Mouse (Mus musculus) heart, embryonic 11.5 days (tissue): ENCODE data around the gene Azin2. TPM values are rescaled to one million over a fixed set of nuclear protein-coding genes. Genes with fewer than 3 reads are reported as not detected.

ENCODE experiments used
- ATAC-seq: fragments of 200-750 bp; cut with Nextera tagmentation; replicated peaks from 2 replicates; pipeline ENCODE4 v1.8.0; 2017; ENCODE audit warnings: moderate library complexity; ENCODE audit not compliant: insufficient number of reproducible peaks, low FRiP score, low TSS enrichment
- H3K27ac ChIP-seq: fragments of 300-500 bp; sonication (generic); 2 replicates; pipeline ENCODE4 v1.5.1; 2014; ENCODE audit warnings: mild to moderate bottlenecking, low read depth, low read length
- H3K27me3 ChIP-seq: fragments of 300-500 bp; sonication (generic); 2 replicates; pipeline ENCODE4 v1.6.1; 2014; ENCODE audit warnings: mild to moderate bottlenecking, low read length, mixed read lengths; ENCODE audit not compliant: control insufficient read depth, insufficient read depth
- H3K36me3 ChIP-seq: fragments of 300-500 bp; sonication (generic); 2 replicates; pipeline ENCODE4 v1.6.1; 2014; ENCODE audit warnings: mild to moderate bottlenecking, low read length, moderate library complexity, mixed read lengths; ENCODE audit not compliant: control insufficient read depth, insufficient read depth
- H3K4me1 ChIP-seq: fragments of 300-500 bp; sonication (generic); 2 replicates; pipeline ENCODE4 v1.6.1; 2014; ENCODE audit warnings: low read length; ENCODE audit not compliant: control insufficient read depth, insufficient read depth
- H3K4me2 ChIP-seq: fragments of 300-500 bp; sonication (generic); 2 replicates; pipeline ENCODE4 v1.6.1; 2014; ENCODE audit warnings: mild to moderate bottlenecking, moderate library complexity
- H3K4me3 ChIP-seq: fragments of 300-500 bp; sonication (generic); 2 replicates; pipeline ENCODE4 v1.5.1; 2014; ENCODE audit warnings: low read depth, low read length
- H3K9ac ChIP-seq: fragments of 300-500 bp; sonication (generic); 2 replicates; pipeline ENCODE4 v1.6.1; 2014; ENCODE audit warnings: mild to moderate bottlenecking, low read depth, low read length, moderate library complexity
- H3K9me3 ChIP-seq: fragments of 300-500 bp; sonication (generic); replicated peaks from 2 replicates; pipeline ENCODE4 v1.6.1; 2016; ENCODE audit warnings: low read length; ENCODE audit not compliant: control insufficient read depth
- WGBS: fragments of 180-500 bp; shearing (Covaris S2); extraction: QIAGEN DNeasy Blood & Tissue Kit; methylation state at CpG from one replicate; pipeline ENCODE4 v1.1.7; 2014; ENCODE audit not compliant: insufficient replicate concordance; 5-methylcytosine and 5-hydroxymethylcytosine counted together
- polyA plus RNA-seq: library from polyadenylated mRNA; unstranded; fragments of >200 nt; fragmentation: Nextera tagmentation; extraction: Ambion mirVana; gene quantifications from 2 replicates; pipeline ENCODE4 v1.2.1, GENCODE M21; 2014

The Azin2 gene
- polyA plus RNA-seq, 1 experiment from 2014 or later, result 4.1 TPM

DNA sequence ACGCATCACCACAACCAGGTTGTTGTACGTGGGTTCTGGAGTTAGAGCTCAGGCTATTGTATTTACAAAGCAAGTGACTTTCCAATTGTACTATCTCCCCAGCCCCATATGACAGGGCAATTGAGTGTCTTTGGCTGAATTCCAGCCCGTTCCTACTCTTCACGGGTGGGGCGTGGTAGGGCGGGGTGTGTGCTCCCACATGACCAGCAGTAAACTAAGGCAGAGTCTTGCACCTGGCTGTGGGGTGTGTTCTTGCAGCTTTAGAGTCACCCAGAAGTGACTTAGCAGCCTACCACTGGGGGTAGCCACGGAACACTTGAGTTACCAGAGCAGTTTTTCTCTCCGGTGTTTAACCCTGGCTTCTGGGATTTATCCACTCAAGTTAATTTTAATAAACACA lies 35.0 kb upstream of the Azin2 start:
- Histone ChIP-seq H3K4me3 (no peak overlapping the region), H3K27ac (no peak overlapping the region), H3K4me1 (peaks cover 24% of the 10 kb centered on the region), H3K9me3 (no peaks in the 10 kb centered on the region), H3K27me3 (no peaks in the 10 kb centered on the region), H3K9ac (no peak overlapping the region), H3K36me3 (peaks cover 14% of the 10 kb centered on the region), H3K4me2 (no peak overlapping the region)
- ATAC-seq, result no peak
- 75% methylated on average over 8 of the region's 8 CpGs for WGBS

DNA sequence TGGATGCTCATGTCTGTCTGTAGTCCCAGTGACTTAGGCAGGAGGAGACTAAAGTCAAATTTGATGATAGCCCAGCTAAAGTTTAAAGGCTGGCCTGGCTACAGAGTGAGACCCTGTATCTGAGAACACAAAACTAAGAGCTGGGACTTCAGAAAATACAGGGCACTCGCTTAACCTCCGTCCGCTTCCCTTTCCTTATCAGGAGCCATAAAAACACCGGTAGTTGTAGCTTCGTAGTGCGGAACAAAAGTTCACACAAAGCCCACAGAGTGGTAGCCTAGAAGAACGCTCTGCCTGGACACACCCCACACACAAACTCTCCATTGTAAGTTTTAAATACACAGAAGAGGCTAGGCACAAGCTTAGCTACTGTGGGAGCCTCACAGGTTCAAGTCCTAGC lies 33.0 kb upstream of the Azin2 start:
- H3K9me3 ChIP-seq, result no peaks in the 10 kb centered on the region
- no peak overlapping the region for H3K4me3 ChIP-seq
- no peak for ATAC-seq
- H3K36me3 ChIP-seq, result peaks cover 6% of the 10 kb centered on the region; the same call in 1 of the 2 replicates
- no peak overlapping the region for H3K9ac ChIP-seq
- H3K4me2 ChIP-seq, result peak overlapping the region; percentile 96; the same call in 1 of the 2 replicates
- H3K27me3 ChIP-seq, result no peaks in the 10 kb centered on the region
- H3K27ac ChIP-seq, result no peak overlapping the region; the same call in 1 of the 2 replicates
- peaks cover 24% of the 10 kb centered on the region for H3K4me1 ChIP-seq
- WGBS, result 63% methylated on average over 7 of the region's 7 CpGs

DNA sequence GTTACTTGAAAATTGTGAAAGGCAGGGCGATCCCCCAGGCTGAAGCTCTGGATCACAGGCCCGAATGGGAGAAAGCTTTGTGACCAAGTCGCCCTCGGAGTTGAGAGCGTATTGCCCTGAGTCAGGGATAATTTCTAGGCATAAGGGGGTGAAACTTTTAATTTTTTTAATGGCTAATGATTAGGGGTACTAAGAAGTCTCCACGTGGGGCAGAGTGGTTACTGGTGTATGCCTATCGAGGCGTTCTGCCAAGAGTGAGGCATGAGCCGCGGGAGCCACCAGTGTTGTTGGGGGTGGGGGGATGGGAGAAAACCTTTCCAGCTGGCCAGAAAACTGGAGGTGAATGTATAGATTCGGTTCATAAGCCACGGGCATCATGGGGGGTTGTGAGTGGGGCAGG lies 31.4 kb upstream of the Azin2 start:
- 2% methylated on average over 12 of the region's 12 CpGs for WGBS
- Histone ChIP-seq H3K27me3 (no peaks in the 10 kb centered on the region), H3K36me3 (no peaks in the 10 kb centered on the region), H3K4me1 (peaks cover 24% of the 10 kb centered on the region), H3K9me3 (no peaks in the 10 kb centered on the region), H3K4me3 (peak overlapping the region; percentile 63), H3K27ac (peak overlapping the region; percentile 37), H3K4me2 (peak overlapping the region; percentile 96), H3K9ac (peak overlapping the region; percentile 71)
- 0 out of 2 replicates have a peak, but pooled peaks have one; percentile 6 for ATAC-seq

DNA sequence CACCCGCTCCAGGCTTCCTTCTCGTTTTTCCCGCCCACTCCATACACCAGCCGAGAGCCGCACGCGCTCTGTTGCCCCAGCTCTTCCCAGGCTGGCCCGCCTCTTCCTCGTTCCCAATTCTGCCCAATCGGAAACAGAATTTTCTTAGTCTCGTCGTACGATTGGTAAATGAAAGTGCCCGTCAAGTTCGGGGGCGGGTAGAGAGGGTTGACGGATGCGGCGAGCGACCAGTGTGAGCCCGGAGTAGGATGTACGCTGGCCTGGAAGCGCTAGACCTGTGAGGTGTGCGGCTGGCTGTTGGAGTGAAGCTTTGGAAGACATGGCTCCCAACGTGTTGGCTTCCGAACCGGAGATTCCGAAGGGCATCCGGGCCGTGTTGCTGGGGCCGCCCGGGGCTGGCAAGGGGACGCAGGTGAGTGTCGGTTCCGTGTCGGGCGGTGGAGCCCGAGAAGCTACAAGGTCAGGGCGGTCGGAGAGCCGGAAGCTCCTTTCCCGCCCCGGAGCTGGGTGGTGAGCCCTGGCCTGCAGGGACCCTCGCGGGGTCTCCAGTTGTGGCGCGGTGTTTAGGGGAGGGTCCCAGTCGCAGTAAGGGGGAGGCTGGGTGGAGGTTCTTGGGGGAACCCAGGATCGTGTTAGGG lies 30.9 kb upstream of the Azin2 start:
- peak; percentile 97 for ATAC-seq
- peaks cover 24% of the 10 kb centered on the region for H3K4me1 ChIP-seq
- WGBS, result under 1% methylated on average over 49 of the region's 49 CpGs
- peak overlapping the region; percentile 63 for H3K4me3 ChIP-seq
- H3K36me3 ChIP-seq, result no peaks in the 10 kb centered on the region
- H3K9ac ChIP-seq, result peak overlapping the region; percentile 71
- H3K4me2 ChIP-seq, result peak overlapping the region; percentile 96
- no peaks in the 10 kb centered on the region for H3K27me3 ChIP-seq
- H3K27ac ChIP-seq, result peak overlapping the region; percentile 37
- no peaks in the 10 kb centered on the region for H3K9me3 ChIP-seq

DNA sequence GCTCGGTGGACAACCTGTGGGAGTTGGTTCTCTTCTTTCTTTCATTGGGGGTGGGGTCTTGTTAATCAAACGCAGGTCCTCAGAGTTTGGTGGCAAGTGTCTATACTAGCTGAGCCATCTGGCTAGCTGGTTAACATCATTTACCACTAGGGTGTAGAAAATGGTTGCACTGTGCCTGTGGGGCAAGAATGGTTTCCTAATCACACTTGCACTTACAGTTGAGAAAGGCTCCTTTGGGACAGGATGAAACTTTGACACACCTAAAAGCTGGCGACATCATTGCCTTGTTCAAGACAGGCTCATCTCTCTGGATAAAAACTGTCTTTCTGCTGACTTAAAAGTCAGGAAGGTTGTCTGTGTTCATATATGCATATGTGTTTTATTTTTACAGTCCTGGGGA lies 29.9 kb upstream of the Azin2 start:
- Histone ChIP-seq H3K27ac (no peak overlapping the region), H3K4me1 (peaks cover 22% of the 10 kb centered on the region), H3K27me3 (no peaks in the 10 kb centered on the region), H3K9me3 (no peaks in the 10 kb centered on the region), H3K9ac (no peak overlapping the region), H3K4me2 (no peak overlapping the region), H3K4me3 (no peak overlapping the region), H3K36me3 (no peaks in the 10 kb centered on the region)
- WGBS, result 85% methylated on average over 3 of the region's 3 CpGs
- no peak for ATAC-seq

DNA sequence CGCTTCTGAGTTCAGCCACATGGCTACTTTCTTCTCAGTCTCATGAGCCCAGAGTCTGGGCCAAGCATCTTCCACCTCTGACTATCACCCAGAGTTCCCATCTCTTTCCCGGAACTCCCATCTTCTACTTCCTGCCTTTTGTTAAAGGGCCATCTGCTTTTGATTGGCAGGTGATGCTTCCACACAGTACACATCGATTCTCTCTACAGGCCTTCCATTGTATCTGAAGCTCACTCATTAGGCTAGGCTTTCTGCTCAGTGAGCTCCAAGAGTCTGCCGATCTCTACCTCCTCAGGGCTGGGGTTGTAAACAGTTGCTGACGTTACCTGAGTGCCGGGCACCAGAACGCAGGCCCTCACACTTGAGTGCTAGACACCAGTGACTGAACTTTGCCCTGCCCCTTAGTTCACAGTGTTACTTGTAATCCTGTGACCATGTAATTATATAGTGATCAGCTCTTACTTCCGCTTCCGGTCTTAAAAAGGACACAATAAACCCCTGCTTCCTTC lies 29.3 kb upstream of the Azin2 start, which contains the start of gene Ak2:
Gene Ak2, plus strand, starts transcription at position 459 of the 509 bp plus-strand sequence.
- Histone ChIP-seq H3K27me3 (no peaks in the 10 kb centered on the region), H3K4me1 (peaks cover 20% of the 10 kb centered on the region), H3K27ac (no peak within 1 kb of the TSS), H3K36me3 (no peaks in the 10 kb centered on the region), H3K4me3 (no peak within 1 kb of the TSS), H3K4me2 (peak within 1 kb of the TSS; percentile 11; the same call in 1 of the 2 replicates), H3K9ac (peak within 1 kb of the TSS; percentile 17; the same call in 1 of the 2 replicates), H3K9me3 (no peaks in the 10 kb centered on the region)
- no peak for ATAC-seq
- WGBS, result 91% methylated on average over 9 of the region's 9 CpGs

DNA sequence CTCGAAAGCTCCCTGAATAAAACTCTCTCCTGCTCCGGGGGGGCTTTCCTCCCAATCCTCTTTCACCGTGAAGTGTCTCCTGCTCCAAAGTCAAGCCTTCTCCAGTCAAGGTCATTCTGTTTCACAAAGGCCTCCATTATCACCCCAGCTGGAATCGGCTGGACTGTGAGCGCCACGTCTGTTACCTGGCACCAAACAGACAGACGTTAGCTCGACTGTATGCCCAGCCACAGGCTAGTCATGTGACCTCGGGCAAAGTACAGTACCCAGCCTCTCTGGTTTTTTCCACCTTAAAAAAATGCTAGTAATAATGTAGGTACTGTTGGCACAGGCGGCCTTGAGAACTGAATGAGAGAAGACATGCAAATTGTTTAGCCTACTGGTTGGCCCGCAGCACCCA lies 27.4 kb upstream of the Azin2 start:
- ATAC-seq, result no peak
- H3K9ac ChIP-seq, result no peak overlapping the region
- no peaks in the 10 kb centered on the region for H3K9me3 ChIP-seq
- no peak overlapping the region for H3K27ac ChIP-seq
- H3K36me3 ChIP-seq, result no peaks in the 10 kb centered on the region
- H3K4me3 ChIP-seq, result no peak overlapping the region
- no peaks in the 10 kb centered on the region for H3K27me3 ChIP-seq
- WGBS, result 52% methylated on average over 11 of the region's 11 CpGs
- H3K4me2 ChIP-seq, result no peak overlapping the region
- H3K4me1 ChIP-seq, result peaks cover 6% of the 10 kb centered on the region

DNA sequence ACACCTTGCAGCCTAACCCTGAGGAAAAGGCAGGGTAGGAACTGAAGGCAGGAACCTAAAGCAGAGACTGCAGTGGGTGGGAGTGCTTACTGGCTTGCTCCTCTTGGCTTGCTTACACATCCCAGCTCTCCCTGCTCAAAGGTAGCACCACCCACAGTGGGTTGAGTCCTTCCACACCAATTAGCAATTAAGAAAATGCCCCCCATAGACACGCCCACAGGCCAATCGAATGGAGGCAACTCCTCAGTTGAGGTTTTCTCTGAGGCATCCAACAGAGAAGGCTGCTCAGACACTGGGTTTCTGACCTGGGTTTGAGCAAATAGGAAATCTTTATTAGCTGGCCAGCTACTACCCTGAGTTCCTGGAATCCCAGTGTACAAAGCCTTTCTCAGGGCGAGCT lies 26.7 kb upstream of the Azin2 start:
- Histone ChIP-seq H3K4me3 (no peak overlapping the region), H3K27me3 (no peaks in the 10 kb centered on the region), H3K36me3 (no peaks in the 10 kb centered on the region), H3K9me3 (no peaks in the 10 kb centered on the region), H3K4me2 (no peak overlapping the region), H3K9ac (no peak overlapping the region), H3K4me1 (no peaks in the 10 kb centered on the region), H3K27ac (no peak overlapping the region)
- no peak for ATAC-seq
- WGBS, result 61% methylated on average over 3 of the region's 3 CpGs

DNA sequence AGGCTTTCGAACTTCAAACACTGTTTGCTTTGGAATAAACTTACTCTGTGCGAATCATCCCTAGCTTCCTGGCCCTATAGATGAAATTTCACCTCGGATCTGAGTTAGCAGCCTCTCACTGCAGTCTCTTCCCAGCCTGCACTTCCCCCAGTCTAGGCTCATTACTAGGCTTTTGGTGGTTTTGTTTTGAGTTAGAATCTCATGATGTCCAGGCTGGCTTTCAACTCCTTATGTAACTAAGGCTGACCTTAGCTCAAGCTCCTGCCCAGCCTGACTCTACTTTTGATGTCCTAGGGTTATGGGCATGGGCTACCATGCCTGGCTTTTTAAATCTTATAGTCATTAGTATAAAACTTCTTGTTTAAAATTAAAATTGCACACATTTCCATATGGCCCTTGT lies 22.4 kb upstream of the Azin2 start:
- Histone ChIP-seq H3K36me3 (no peaks in the 10 kb centered on the region), H3K27me3 (no peaks in the 10 kb centered on the region), H3K4me1 (no peaks in the 10 kb centered on the region), H3K4me2 (no peak overlapping the region), H3K27ac (no peak overlapping the region), H3K4me3 (no peak overlapping the region), H3K9ac (no peak overlapping the region), H3K9me3 (no peaks in the 10 kb centered on the region)
- WGBS, result 64% methylated on average over 3 of the region's 3 CpGs
- no peak for ATAC-seq
